Mouse (Mus musculus) heart, embryonic 16.5 days (tissue): Measurements from ENCODE around the gene Hdac7. TPM values are rescaled to one million over a fixed set of nuclear protein-coding genes. Genes with fewer than 3 reads are reported as not detected.

ENCODE experiments used
- ATAC-seq: fragments of 200-750 bp; cut with Nextera tagmentation; replicated peaks from 2 replicates; pipeline ENCODE4 v1.8.0; 2017; ENCODE audit warnings: moderate number of reproducible peaks; ENCODE audit not compliant: insufficient read depth, low FRiP score; ENCODE audit errors: extremely low read depth
- H3K27ac ChIP-seq: fragments of 300-500 bp; sonication (generic); 2 replicates; pipeline ENCODE4 v1.5.1; 2014; ENCODE audit warnings: mild to moderate bottlenecking, low read length, control low read depth, moderate library complexity
- H3K27me3 ChIP-seq: fragments of 300-500 bp; sonication (generic); 2 replicates; pipeline ENCODE4 v1.6.1; 2014; ENCODE audit warnings: low read length, mixed read lengths; ENCODE audit not compliant: control insufficient read depth, insufficient read depth
- H3K36me3 ChIP-seq: fragments of 300-500 bp; sonication (generic); 2 replicates; pipeline ENCODE4 v1.6.1; 2014; ENCODE audit not compliant: control insufficient read depth, insufficient read depth
- H3K4me1 ChIP-seq: fragments of 300-500 bp; sonication (generic); 2 replicates; pipeline ENCODE4 v1.6.1; 2014; ENCODE audit warnings: low read length, mixed read lengths; ENCODE audit not compliant: control insufficient read depth, insufficient read depth
- H3K4me2 ChIP-seq: fragments of 300-500 bp; sonication (generic); 2 replicates; pipeline ENCODE4 v1.6.1; 2014; ENCODE audit warnings: low read depth, mild to moderate bottlenecking, control low read depth, low read length
- H3K4me3 ChIP-seq: fragments of 300-500 bp; sonication (generic); 2 replicates; pipeline ENCODE4 v1.5.1; 2014; ENCODE audit warnings: mild to moderate bottlenecking, control low read depth, low read length
- H3K9ac ChIP-seq: fragments of 300-500 bp; sonication (generic); 2 replicates; pipeline ENCODE4 v1.6.1; 2014; ENCODE audit warnings: low read length, control low read depth
- H3K9me3 ChIP-seq: fragments of 300-500 bp; sonication (generic); replicated peaks from 2 replicates; pipeline ENCODE4 v1.6.1; 2016; ENCODE audit warnings: low read length; ENCODE audit not compliant: control insufficient read depth
- WGBS: fragments of 180-500 bp; shearing (Covaris S2); extraction: QIAGEN DNeasy Blood & Tissue Kit; methylation state at CpG from one replicate; pipeline ENCODE4 v1.1.7; 2014; 5-methylcytosine and 5-hydroxymethylcytosine counted together
- polyA plus RNA-seq: library from polyadenylated mRNA; unstranded; fragments of >200 nt; fragmentation: Nextera tagmentation; extraction: Ambion mirVana; gene quantifications from 2 replicates; pipeline ENCODE4 v1.2.1, GENCODE M21; 2015

The Hdac7 gene
- polyA plus RNA-seq, 1 experiment from 2014 or later: 31.7 TPM

GRCm38 (mm10) chr15:97850441-97850840, 6.1 kb upstream of the Hdac7 start:
- no peaks in the 10 kb centered on the region for H3K36me3 ChIP-seq
- no peaks in the 10 kb centered on the region for H3K9me3 ChIP-seq
- no peak overlapping the region for H3K9ac ChIP-seq
- H3K27me3 ChIP-seq: 0 out of 2 replicates have a peak, but pooled peaks cover 5% of the 10 kb centered on the region
- H3K4me2 ChIP-seq: no peak overlapping the region
- no peak overlapping the region for H3K4me3 ChIP-seq
- 19% methylated on average over 2 of the region's 2 CpGs for WGBS
- no peak for ATAC-seq
- 0 out of 2 replicates have a peak overlapping the region, but pooled peaks have one; percentile 5 for H3K27ac ChIP-seq
- 0 out of 2 replicates have a peak, but pooled peaks cover 3% of the 10 kb centered on the region for H3K4me1 ChIP-seq

GRCm38 (mm10) chr15:97849116-97849911, 5.0 kb upstream of the Hdac7 start:
- 5% methylated on average over 19 of the region's 19 CpGs for WGBS
- H3K9me3 ChIP-seq: no peaks in the 10 kb centered on the region
- peak; percentile 64 for ATAC-seq
- H3K27me3 ChIP-seq: 0 out of 2 replicates have a peak, but pooled peaks cover 2% of the 10 kb centered on the region
- peak overlapping the region; percentile 68 for H3K27ac ChIP-seq
- H3K4me1 ChIP-seq: 0 out of 2 replicates have a peak, but pooled peaks cover 3% of the 10 kb centered on the region
- peak overlapping the region; percentile 50 for H3K4me3 ChIP-seq
- H3K4me2 ChIP-seq: peak overlapping the region; percentile 84
- H3K36me3 ChIP-seq: no peaks in the 10 kb centered on the region
- H3K9ac ChIP-seq: peak overlapping the region; percentile 61

DNA sequence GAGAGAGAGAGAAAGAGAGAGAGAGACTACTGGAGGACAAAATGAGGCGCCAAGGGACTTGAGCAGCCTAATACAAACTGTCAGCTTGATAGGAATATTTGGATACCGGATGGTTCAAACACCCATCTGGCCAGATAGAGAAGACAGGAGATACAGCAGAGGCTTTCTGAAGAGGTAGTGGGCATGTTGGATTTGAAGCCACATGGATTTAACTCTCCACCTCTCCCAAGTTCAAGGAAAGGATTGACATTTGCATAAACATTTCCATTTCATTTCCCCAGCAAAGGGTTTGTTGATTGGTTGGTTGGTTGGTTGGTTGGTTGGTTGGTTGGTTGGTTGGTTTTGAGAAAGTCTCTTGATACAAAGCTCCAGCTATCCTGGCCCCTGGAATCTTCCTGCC, 3.6 kb upstream of the Hdac7 start:
- Histone ChIP-seq H3K4me2 (no peak overlapping the region), H3K9ac (no peak overlapping the region), H3K9me3 (no peaks in the 10 kb centered on the region), H3K4me1 (0 out of 2 replicates have a peak, but pooled peaks cover 3% of the 10 kb centered on the region), H3K27ac (no peak overlapping the region), H3K27me3 (no peaks in the 10 kb centered on the region), H3K4me3 (no peak overlapping the region), H3K36me3 (no peaks in the 10 kb centered on the region)
- 96% methylated on average over 2 of the region's 2 CpGs for WGBS
- no peak for ATAC-seq

- H3K36me3 ChIP-seq: no peaks in the 10 kb centered on the region
- H3K9me3 ChIP-seq: no peaks in the 10 kb centered on the region
- 84% methylated on average over 4 of the region's 4 CpGs for WGBS
- 0 out of 2 replicates have a peak, but pooled peaks cover 3% of the 10 kb centered on the region for H3K4me1 ChIP-seq
- H3K27me3 ChIP-seq: no peaks in the 10 kb centered on the region
- no peak overlapping the region for H3K9ac ChIP-seq
- no peak overlapping the region for H3K4me3 ChIP-seq
- no peak for ATAC-seq
- no peak overlapping the region for H3K4me2 ChIP-seq
- H3K27ac ChIP-seq: no peak overlapping the region
Observed at GRCm38 (mm10) chr15:97847285-97847684, 3.0 kb upstream of the Hdac7 start.

DNA sequence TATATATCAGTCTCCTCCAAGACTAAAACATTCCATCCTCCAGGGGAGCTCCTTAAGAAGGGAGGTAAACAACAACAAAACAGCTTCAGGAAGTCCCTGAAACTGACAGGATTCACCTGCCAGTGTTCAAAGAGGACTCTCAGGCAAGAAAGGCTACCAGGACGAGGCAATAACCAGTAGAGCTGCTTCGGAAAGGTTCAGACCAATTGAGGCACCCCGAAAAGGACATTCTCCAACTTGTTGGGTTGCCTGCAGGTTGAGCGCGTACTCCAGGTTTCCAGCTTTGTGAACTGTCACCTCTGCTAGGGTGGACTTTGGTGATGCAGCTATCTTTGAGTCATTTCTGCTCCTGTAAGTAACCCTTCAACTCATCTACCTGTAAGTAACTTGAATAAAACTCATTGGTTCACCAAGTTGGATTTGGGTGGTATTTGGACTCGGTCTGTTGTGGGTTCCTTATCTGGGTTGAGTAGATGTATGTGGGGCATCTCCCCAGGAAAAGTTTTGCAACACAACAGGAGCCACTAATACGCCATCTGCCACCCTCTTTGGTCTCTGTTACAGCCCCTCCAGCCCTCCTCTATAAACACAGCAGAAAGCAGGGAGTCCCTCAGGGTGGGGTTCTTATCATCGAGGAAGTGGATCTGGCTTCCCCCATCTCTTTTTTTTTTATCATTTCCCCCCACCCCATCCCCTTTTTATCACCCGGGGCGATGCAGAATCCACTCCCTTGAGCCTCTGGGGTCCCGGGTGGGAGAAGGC, 2.0 kb upstream of the Hdac7 start:
- H3K27ac ChIP-seq: no peak overlapping the region
- no peak for ATAC-seq
- H3K36me3 ChIP-seq: no peaks in the 10 kb centered on the region
- no peak overlapping the region for H3K9ac ChIP-seq
- no peaks in the 10 kb centered on the region for H3K9me3 ChIP-seq
- no peak overlapping the region for H3K4me2 ChIP-seq
- no peak overlapping the region for H3K4me3 ChIP-seq
- 78% methylated on average over 11 of the region's 11 CpGs for WGBS
- 0 out of 2 replicates have a peak, but pooled peaks cover 3% of the 10 kb centered on the region for H3K4me1 ChIP-seq
- no peaks in the 10 kb centered on the region for H3K27me3 ChIP-seq

GRCm38 (mm10) chr15:97843247-97843651, 1.1 kb downstream of the Hdac7 start:
- H3K27ac ChIP-seq: peak overlapping the region; percentile 17; the same call in 1 of the 2 replicates
- no peak for ATAC-seq
- H3K4me1 ChIP-seq: peaks cover 20% of the 10 kb centered on the region
- H3K27me3 ChIP-seq: no peaks in the 10 kb centered on the region
- peak overlapping the region; percentile 36 for H3K4me3 ChIP-seq
- H3K36me3 ChIP-seq: no peaks in the 10 kb centered on the region
- no peak overlapping the region; the same call in 1 of the 2 replicates for H3K4me2 ChIP-seq
- H3K9me3 ChIP-seq: no peaks in the 10 kb centered on the region
- no peak overlapping the region for H3K9ac ChIP-seq
- 64% methylated on average over 7 of the region's 7 CpGs for WGBS

GRCm38 (mm10) chr15:97842058-97842457, 2.2 kb downstream of the Hdac7 start:
- ATAC-seq: no peak
- 87% methylated on average over 6 of the region's 6 CpGs for WGBS
- no peaks in the 10 kb centered on the region for H3K27me3 ChIP-seq

DNA sequence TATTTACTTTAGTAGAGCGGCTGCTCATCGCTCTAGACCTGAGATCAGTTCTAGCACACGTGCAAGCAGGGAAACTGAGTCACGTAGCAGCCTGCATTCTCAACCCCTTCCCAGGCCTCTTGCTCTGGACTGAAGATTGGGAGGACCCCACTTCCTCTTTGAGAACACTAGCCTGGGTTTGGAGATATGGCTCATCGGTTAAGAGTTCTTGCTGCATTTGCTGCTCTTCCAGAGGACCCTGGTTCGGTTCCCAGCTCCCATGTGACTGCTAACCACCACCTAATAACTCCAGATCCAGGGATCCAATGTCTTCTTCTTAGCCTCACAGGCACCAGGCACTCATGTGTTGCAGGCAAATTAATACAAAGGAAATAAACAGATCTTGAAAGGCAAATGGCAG, 2.9 kb downstream of the Hdac7 start:
- ATAC-seq: no peak
- Histone ChIP-seq H3K4me1 (peaks cover 38% of the 10 kb centered on the region), H3K27ac (no peak overlapping the region; the same call in 1 of the 2 replicates), H3K36me3 (no peaks in the 10 kb centered on the region), H3K27me3 (no peaks in the 10 kb centered on the region), H3K9me3 (no peaks in the 10 kb centered on the region), H3K4me3 (peak overlapping the region; percentile 6; the same call in 1 of the 2 replicates), H3K9ac (no peak overlapping the region), H3K4me2 (peak overlapping the region; percentile 27; the same call in 1 of the 2 replicates)
- WGBS: 91% methylated on average over 6 of the region's 6 CpGs

More at GRCm38 (mm10) chr15:97842058-97842457, 2.2 kb downstream of the Hdac7 start:
- H3K27ac ChIP-seq: peak overlapping the region; percentile 28; the same call in 1 of the 2 replicates
- H3K4me1 ChIP-seq: peaks cover 32% of the 10 kb centered on the region
- no peaks in the 10 kb centered on the region for H3K9me3 ChIP-seq
- H3K36me3 ChIP-seq: no peaks in the 10 kb centered on the region
- H3K4me3 ChIP-seq: peak overlapping the region; percentile 6; the same call in 1 of the 2 replicates
- peak overlapping the region; percentile 27; the same call in 1 of the 2 replicates for H3K4me2 ChIP-seq
- H3K9ac ChIP-seq: no peak overlapping the region
